Mouse (Mus musculus) kidney, adult 2 months (tissue): ENCODE measurements around the gene Dgke. TPM values are rescaled to one million over a fixed set of nuclear protein-coding genes. Genes with fewer than 3 reads are reported as not detected.
"Not testable (repeated sequence)": the region's sequence is repeated elsewhere in the genome, so short reads cannot be mapped to it uniquely, and the experiment has no call there.

Experiments
- DNase-seq: peaks from one replicate; pipeline ENCODE4 v3.0.0; 2021
- H3K27ac ChIP-seq: fragments of 200-500 bp; 2 replicates; pipeline ENCODE4 v1.5.1; 2012; ENCODE audit warnings: low read depth, low read length, control low read depth, inconsistent platforms; ENCODE audit not compliant: insufficient read depth
- H3K27me3 ChIP-seq: fragments of 200-500 bp; replicated peaks from 2 replicates; pipeline ENCODE4 v1.6.1; 2012; ENCODE audit warnings: mild to moderate bottlenecking, moderate library complexity, low read length, inconsistent platforms; ENCODE audit not compliant: control insufficient read depth, insufficient read depth
- H3K36me3 ChIP-seq: fragments of 200-500 bp; 2 replicates; pipeline ENCODE4 v1.6.1; 2012; ENCODE audit warnings: mild to moderate bottlenecking, moderate library complexity, low read length, inconsistent platforms; ENCODE audit not compliant: control insufficient read depth, insufficient read depth
- H3K4me1 ChIP-seq: fragments of 200-500 bp; 2 replicates; pipeline ENCODE4 v1.6.1; 2011; ENCODE audit warnings: low read length; ENCODE audit not compliant: control insufficient read depth, insufficient read depth
- H3K4me3 ChIP-seq: fragments of 200-500 bp; 2 replicates; pipeline ENCODE4 v1.5.1; 2011; ENCODE audit warnings: mild to moderate bottlenecking, low read depth, low read length, control low read depth; ENCODE audit not compliant: insufficient read depth
- CTCF ChIP-seq: fragments of 200-500 bp; conservative IDR thresholded peaks from 2 replicates; pipeline ENCODE4 v1.5.1; 2011; ENCODE audit warnings: low read depth, mild to moderate bottlenecking, control low read depth, low read length, moderate library complexity, mixed read lengths; ENCODE audit not compliant: insufficient read depth, insufficient read length
- POLR2A ChIP-seq: fragments of 200-500 bp; IDR thresholded peaks from one replicate; pipeline ENCODE4 v1.6.1; 2011; ENCODE audit warnings: low read depth, low read length, control low read depth
- WGBS: fragments of 180-500 bp; shearing (Covaris S2); methylation state at CpG from one replicate; pipeline ENCODE4 v1.1.7; 2018; 5-methylcytosine and 5-hydroxymethylcytosine counted together
- polyA plus RNA-seq: library from polyadenylated mRNA; depleted of rRNA; stranded (reverse); fragments of >200 nt; gene quantifications from 2 replicates; pipeline ENCODE4 v1.2.3, GENCODE M21; 2012

Gene Dgke
- polyA plus RNA-seq, 1 experiment: 2.4 TPM

DNA sequence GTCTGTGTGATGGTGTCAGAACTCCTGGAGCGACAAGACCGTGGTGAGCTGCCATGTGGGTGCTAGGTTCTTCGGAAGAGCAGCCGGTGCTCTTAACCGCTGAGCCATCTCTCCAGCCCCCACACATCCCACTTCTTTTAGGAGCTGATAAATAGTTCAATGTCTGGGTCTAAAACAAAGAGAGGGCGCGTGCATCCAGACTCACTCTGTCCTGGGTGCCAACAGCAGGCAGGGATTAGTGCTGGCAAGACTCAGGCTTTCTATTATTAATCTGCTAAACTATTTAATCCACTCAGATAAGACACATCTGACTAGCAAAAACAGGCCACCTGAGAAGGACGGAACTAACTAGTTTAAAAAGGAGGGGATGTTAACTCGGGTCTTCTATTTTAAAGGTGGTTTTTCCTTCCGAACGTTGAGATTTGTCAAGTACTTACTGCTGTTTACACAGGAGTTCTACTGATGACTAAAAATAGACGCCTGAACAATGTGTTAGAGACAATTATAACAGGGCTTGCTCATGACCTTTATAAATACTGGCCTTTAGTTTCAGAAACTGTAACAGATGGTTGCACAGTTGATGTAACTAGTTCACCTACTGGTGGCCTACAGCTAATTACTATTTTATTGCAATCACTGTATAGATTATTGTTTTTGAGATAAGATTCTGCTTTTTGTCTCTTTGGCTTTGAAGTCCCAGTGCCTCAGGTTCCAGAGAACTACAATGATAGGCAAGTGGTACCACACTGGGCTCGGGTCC lies 10.5 kb downstream of the Dgke start:
- Histone ChIP-seq H3K4me1 (no peaks in the 10 kb centered on the region; the same call in 1 of the 2 replicates), H3K27ac (no peak overlapping the region), H3K4me3 (no peak overlapping the region), H3K27me3 (no peaks in the 10 kb centered on the region), H3K36me3 (no peaks in the 10 kb centered on the region)
- 81% methylated on average over 13 of the region's 13 CpGs for WGBS
- TF ChIP-seq CTCF: no peak
- DNase-seq: no peak

DNA sequence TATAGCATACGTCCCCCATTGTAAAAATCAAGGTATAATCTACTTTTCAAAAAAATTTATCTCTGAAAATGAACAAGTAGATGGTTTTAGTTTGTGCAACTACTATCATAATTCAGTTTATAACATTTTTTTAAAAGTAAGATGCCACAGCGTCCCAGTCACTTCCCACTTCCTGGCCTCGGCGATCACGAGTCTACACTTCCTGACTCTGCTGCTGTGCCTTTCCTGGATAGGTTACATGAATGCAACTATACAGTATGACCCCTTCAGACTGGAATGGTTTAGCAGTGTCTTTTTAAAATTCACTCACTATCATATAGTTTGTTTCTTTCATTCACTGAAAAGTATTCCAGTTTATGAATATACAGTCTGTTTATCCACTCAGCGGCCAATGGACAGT lies 14.9 kb downstream of the Dgke start:
- WGBS: 75% methylated on average over 6 of the region's 6 CpGs
- Histone ChIP-seq H3K36me3 (peaks cover 3% of the 10 kb centered on the region; the same call in 1 of the 2 replicates), H3K4me3 (no peak overlapping the region), H3K27me3 (no peaks in the 10 kb centered on the region), H3K27ac (no peak overlapping the region), H3K4me1 (no peaks in the 10 kb centered on the region)
- no peak for TF ChIP-seq CTCF
- TF ChIP-seq POLR2A: no peak
- no peak for DNase-seq

DNA sequence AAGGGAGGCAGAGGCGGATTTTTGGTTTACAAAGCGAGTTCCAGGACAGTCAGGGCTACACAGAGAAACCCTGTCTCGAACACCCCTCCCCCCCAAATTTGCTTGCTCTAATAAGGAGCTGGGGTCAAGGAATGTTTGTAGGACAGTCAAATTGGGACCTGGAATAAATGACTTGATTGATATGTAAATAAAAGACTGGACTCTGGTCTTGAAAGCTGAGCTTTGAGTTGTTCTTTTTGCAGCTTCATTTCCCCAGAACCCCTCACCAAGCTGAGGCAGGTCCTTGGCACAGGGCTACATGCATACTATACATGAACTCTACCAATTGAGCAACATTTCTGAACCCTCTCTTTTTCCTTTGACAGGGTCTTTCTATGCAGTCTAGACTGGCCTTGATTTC lies 20.6 kb downstream of the Dgke start:
- H3K36me3 ChIP-seq: peaks cover 3% of the 10 kb centered on the region; the same call in 1 of the 2 replicates
- H3K27me3 ChIP-seq: no peaks in the 10 kb centered on the region
- no peak overlapping the region for H3K4me3 ChIP-seq
- WGBS: 98% methylated on average over 3 of the region's 3 CpGs
- no peak overlapping the region for H3K27ac ChIP-seq
- no peaks in the 10 kb centered on the region for H3K4me1 ChIP-seq
- TF ChIP-seq CTCF (no peak), POLR2A (no peak)
- DNase-seq: no peak

DNA sequence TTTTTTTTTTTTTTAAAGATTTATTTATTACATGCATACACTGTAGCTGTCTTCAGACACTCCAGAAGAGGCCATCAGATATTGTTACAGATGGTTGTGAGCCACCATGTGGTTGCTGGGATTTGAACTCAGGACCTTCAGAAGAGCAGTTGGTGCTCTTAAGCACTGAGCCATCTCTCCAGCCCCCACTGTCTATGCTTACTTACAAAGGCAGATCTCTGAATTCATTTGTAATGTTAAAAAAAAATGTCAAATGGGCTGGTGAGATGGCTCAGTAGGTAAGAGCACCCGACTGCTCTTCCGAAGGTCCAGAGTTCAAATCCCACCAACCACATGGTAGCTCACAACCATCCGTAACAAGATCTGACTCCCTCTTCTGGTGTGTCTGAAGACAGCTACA lies 21.1 kb downstream of the Dgke start:
- WGBS: 96% methylated on average over 3 of the region's 3 CpGs
- H3K4me1 ChIP-seq, H3K27me3 ChIP-seq, H3K27ac ChIP-seq, H3K4me3 ChIP-seq, H3K36me3 ChIP-seq, DNase-seq: not testable (repeated sequence)

DNA sequence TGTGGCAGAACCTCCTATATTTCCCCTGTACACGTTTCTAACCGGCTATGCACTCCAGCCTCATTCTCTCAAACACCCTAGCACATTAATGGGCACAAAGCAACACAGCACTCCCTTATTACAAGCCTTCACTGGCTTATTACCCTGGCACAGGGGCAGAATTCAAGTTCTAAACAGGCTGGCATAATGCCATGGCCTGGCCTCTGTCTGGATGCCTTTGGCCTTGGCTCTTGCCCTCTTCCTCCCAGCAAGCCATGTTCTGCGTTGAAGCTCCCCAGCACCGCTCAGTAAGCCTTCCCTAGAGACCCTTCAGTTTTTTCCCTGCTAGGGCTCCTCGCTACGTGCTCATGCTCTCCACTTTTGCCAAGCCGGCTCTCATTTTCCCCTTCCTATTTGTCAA lies 23.6 kb downstream of the Dgke start:
- WGBS: 82% methylated on average over 7 of the region's 7 CpGs
- TF ChIP-seq POLR2A: no peak
- TF ChIP-seq CTCF: no peak
- Histone ChIP-seq H3K4me1 (no peaks in the 10 kb centered on the region), H3K27ac (no peak overlapping the region), H3K27me3 (no peaks in the 10 kb centered on the region), H3K4me3 (no peak overlapping the region), H3K36me3 (0 out of 2 replicates have a peak, but pooled peaks cover 1% of the 10 kb centered on the region)
- DNase-seq: peak; percentile 41

DNA sequence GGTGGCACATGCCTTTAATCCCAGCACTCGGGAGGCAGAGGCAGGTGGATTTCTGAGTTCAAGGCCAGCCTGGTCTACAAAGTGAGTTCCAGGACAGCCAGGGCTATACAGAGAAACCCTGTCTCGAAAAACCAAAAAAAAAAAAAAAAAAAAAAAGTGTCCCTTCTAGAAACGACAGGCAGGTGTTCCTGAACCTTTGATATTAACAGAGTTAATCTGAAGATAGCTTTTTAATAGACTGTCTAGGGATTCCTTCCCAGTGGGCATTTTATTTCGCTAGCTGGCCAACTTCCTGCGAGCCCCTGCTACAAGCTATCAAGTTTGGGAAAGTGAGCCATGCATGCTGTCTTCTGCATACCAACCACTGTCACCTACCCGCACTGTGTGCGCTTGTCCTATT lies 25.6 kb downstream of the Dgke start:
- 82% methylated on average over 7 of the region's 7 CpGs for WGBS
- not testable (repeated sequence) for H3K27ac ChIP-seq, H3K36me3 ChIP-seq, H3K27me3 ChIP-seq, H3K4me1 ChIP-seq, DNase-seq, H3K4me3 ChIP-seq

DNA sequence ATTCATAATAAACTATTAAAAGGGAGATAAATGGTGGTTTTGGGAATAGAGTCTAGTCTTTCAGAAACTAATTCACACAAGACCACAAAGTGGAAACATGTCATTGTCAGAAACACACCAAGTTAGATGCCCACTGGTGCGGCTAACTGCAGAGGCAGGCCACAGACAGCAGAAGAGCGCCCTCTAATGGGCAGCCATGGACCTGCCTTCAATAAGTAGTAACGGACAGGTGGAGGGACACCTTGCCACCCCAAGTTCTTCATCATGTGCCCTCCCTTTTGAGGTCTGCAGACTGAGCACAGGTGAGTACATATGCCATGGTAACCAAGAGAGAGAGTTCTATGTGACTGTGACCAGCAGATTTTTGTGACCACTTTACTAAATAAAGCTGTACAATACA lies 27.3 kb downstream of the Dgke start:
- 0 out of 2 replicates have a peak, but pooled peaks cover 1% of the 10 kb centered on the region for H3K36me3 ChIP-seq
- H3K27ac ChIP-seq: no peak overlapping the region
- H3K4me1 ChIP-seq: no peaks in the 10 kb centered on the region
- WGBS: 16% methylated on average over 3 of the region's 3 CpGs
- H3K27me3 ChIP-seq: no peaks in the 10 kb centered on the region
- DNase-seq: peak; percentile 76
- TF ChIP-seq CTCF (peak; percentile 99), POLR2A (no peak)
- no peak overlapping the region for H3K4me3 ChIP-seq

DNA sequence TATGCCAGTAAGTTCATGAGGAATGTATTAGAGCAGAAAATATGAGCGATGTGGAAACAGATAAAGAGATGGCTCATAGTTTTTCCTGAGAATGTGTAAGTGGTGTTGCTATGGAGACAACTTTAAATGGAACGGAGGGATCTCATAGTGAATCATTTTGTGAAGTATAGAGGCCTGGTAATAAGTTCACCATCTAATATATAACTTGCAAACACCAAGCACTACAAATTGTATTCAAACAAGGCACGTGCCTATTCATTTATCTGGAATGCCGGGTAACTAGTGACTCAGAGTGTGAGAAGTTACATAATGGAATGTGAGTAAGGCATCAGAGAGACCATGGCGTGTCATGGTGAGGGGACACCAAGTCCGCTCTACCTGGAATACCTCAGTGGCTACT lies 28.2 kb downstream of the Dgke start:
- no peaks in the 10 kb centered on the region for H3K27me3 ChIP-seq
- TF ChIP-seq CTCF (no peak), POLR2A (no peak)
- H3K4me3 ChIP-seq: no peak overlapping the region
- no peak overlapping the region for H3K27ac ChIP-seq
- WGBS: 86% methylated on average over 6 of the region's 6 CpGs
- DNase-seq: no peak
- 0 out of 2 replicates have a peak, but pooled peaks cover 1% of the 10 kb centered on the region for H3K36me3 ChIP-seq
- no peaks in the 10 kb centered on the region for H3K4me1 ChIP-seq
